Mouse (Mus musculus) midbrain, embryonic 13.5 days (tissue): ENCODE results near the gene Ece1. TPM values are rescaled to one million over a fixed set of nuclear protein-coding genes. Genes with fewer than 3 reads are reported as not detected.
A peak's percentile ranks its signal among the peaks of the same experiment; 100 is the strongest.
"Not testable (repeated sequence)": the region's sequence is repeated elsewhere in the genome, so short reads cannot be mapped to it uniquely, and the experiment has no call there.

ENCODE experiments used
- ATAC-seq: fragments of 200-750 bp; cut with Nextera tagmentation; 2 replicates; pipeline ENCODE4 v1.8.0; 2017; ENCODE audit warnings: mild to moderate bottlenecking, moderate TSS enrichment, moderate library complexity
- H3K27ac ChIP-seq: fragments of 300-500 bp; sonication (generic); 2 replicates; pipeline ENCODE4 v1.5.1; 2015; ENCODE audit warnings: inconsistent platforms, mild to moderate bottlenecking, moderate library complexity
- H3K27me3 ChIP-seq: fragments of 300-500 bp; sonication (generic); 2 replicates; pipeline ENCODE4 v1.6.1; 2015; ENCODE audit warnings: mild to moderate bottlenecking, inconsistent platforms
- H3K36me3 ChIP-seq: fragments of 300-500 bp; sonication (generic); 2 replicates; pipeline ENCODE4 v1.6.1; 2015; ENCODE audit warnings: mild to moderate bottlenecking, inconsistent platforms
- H3K4me1 ChIP-seq: fragments of 300-500 bp; sonication (generic); replicated peaks from 2 replicates; pipeline ENCODE4 v1.6.1; 2015; ENCODE audit warnings: inconsistent platforms
- H3K4me2 ChIP-seq: fragments of 300-500 bp; sonication (generic); replicated peaks from 2 replicates; pipeline ENCODE4 v1.6.1; 2015; ENCODE audit warnings: moderate library complexity, mild to moderate bottlenecking, inconsistent platforms
- H3K4me3 ChIP-seq: fragments of 300-500 bp; sonication (generic); replicated peaks from 2 replicates; pipeline ENCODE4 v1.5.1; 2015; ENCODE audit warnings: mild to moderate bottlenecking, inconsistent platforms
- H3K9ac ChIP-seq: fragments of 300-500 bp; sonication (generic); replicated peaks from 2 replicates; pipeline ENCODE4 v1.6.1; 2015; ENCODE audit warnings: mild to moderate bottlenecking, inconsistent platforms
- H3K9me3 ChIP-seq: fragments of 300-500 bp; sonication (generic); 2 replicates; pipeline ENCODE4 v1.6.1; 2016; ENCODE audit warnings: mild to moderate bottlenecking, inconsistent platforms
- WGBS: fragments of 180-500 bp; shearing (Covaris S2); methylation state at CpG from one replicate; pipeline ENCODE4 v1.1.7; 2015; 5-methylcytosine and 5-hydroxymethylcytosine counted together
- polyA plus RNA-seq: library from polyadenylated mRNA; unstranded; fragments of >200 nt; fragmentation: Nextera tagmentation; extraction: Ambion mirVana; gene quantifications from 2 replicates; pipeline ENCODE4 v1.2.1, GENCODE M21; 2015

Ece1 gene
- polyA plus RNA-seq, 1 experiment from 2014 or later: 19.4 TPM

GRCm38 (mm10) chr4:137831598-137831997 is 30.4 kb upstream of the Ece1 start:
- Histone ChIP-seq H3K4me3 (no peak overlapping the region), H3K36me3 (no peaks in the 10 kb centered on the region), H3K27ac (no peak overlapping the region), H3K27me3 (no peaks in the 10 kb centered on the region; the same call in none of the 2 replicates), H3K9me3 (no peaks in the 10 kb centered on the region), H3K4me2 (no peak overlapping the region), H3K4me1 (peaks cover 6% of the 10 kb centered on the region; the same call in 1 of the 2 replicates), H3K9ac (no peak overlapping the region)
- WGBS: 85% methylated on average over 11 of the region's 11 CpGs
- ATAC-seq: no peak

- no peaks in the 10 kb centered on the region for H3K36me3 ChIP-seq
- no peaks in the 10 kb centered on the region for H3K27me3 ChIP-seq
- H3K9me3 ChIP-seq: no peaks in the 10 kb centered on the region
- WGBS: 14% methylated on average over 14 of the region's 14 CpGs
- H3K4me1 ChIP-seq: peaks cover 6% of the 10 kb centered on the region; the same call in 1 of the 2 replicates
- H3K9ac ChIP-seq: no peak overlapping the region; the same call in 1 of the 2 replicates
- peak; percentile 96 for ATAC-seq
- peak overlapping the region; percentile 38 for H3K4me2 ChIP-seq
- H3K4me3 ChIP-seq: no peak overlapping the region
- H3K27ac ChIP-seq: no peak overlapping the region
Measured at GRCm38 (mm10) chr4:137835624-137836337, 26.3 kb upstream of the Ece1 start.

GRCm38 (mm10) chr4:137836741-137837140 is 25.3 kb upstream of the Ece1 start:
- no peak for ATAC-seq
- 96% methylated on average over 5 of the region's 5 CpGs for WGBS

GRCm38 (mm10) chr4:137837792-137838191 is 24.2 kb upstream of the Ece1 start:
- Histone ChIP-seq H3K4me3 (no peak overlapping the region), H3K27me3 (no peaks in the 10 kb centered on the region), H3K4me1 (peaks cover 6% of the 10 kb centered on the region; the same call in 1 of the 2 replicates), H3K9ac (no peak overlapping the region), H3K9me3 (no peaks in the 10 kb centered on the region), H3K27ac (no peak overlapping the region), H3K4me2 (no peak overlapping the region), H3K36me3 (no peaks in the 10 kb centered on the region)
- ATAC-seq: no peak
- WGBS: 86% methylated on average over 8 of the region's 8 CpGs

More at GRCm38 (mm10) chr4:137836741-137837140, 25.3 kb upstream of the Ece1 start:
- Histone ChIP-seq H3K9me3 (no peaks in the 10 kb centered on the region), H3K27me3 (no peaks in the 10 kb centered on the region), H3K4me3 (no peak overlapping the region), H3K4me2 (no peak overlapping the region), H3K4me1 (peaks cover 6% of the 10 kb centered on the region; the same call in 1 of the 2 replicates), H3K9ac (no peak overlapping the region), H3K36me3 (no peaks in the 10 kb centered on the region), H3K27ac (no peak overlapping the region)

- H3K27me3 ChIP-seq: no peaks in the 10 kb centered on the region
- H3K4me3 ChIP-seq: no peak overlapping the region
- H3K4me1 ChIP-seq: peaks cover 6% of the 10 kb centered on the region; the same call in 1 of the 2 replicates
- no peak overlapping the region for H3K9ac ChIP-seq
- H3K27ac ChIP-seq: no peak overlapping the region
- H3K36me3 ChIP-seq: no peaks in the 10 kb centered on the region
- WGBS: 98% methylated on average over 2 of the region's 2 CpGs
- H3K9me3 ChIP-seq: no peaks in the 10 kb centered on the region
- H3K4me2 ChIP-seq: no peak overlapping the region
- no peak for ATAC-seq
Measured at GRCm38 (mm10) chr4:137838791-137839190, 23.2 kb upstream of the Ece1 start.

- H3K4me2 ChIP-seq: no peak overlapping the region
- no peaks in the 10 kb centered on the region for H3K36me3 ChIP-seq
- no peaks in the 10 kb centered on the region for H3K9me3 ChIP-seq
- 84% methylated on average over 5 of the region's 5 CpGs for WGBS
- H3K4me1 ChIP-seq: peaks cover 6% of the 10 kb centered on the region; the same call in 1 of the 2 replicates
- H3K4me3 ChIP-seq: no peak overlapping the region
- no peak overlapping the region for H3K27ac ChIP-seq
- no peaks in the 10 kb centered on the region for H3K27me3 ChIP-seq
- no peak overlapping the region for H3K9ac ChIP-seq
- no peak for ATAC-seq
Measured at GRCm38 (mm10) chr4:137839452-137839851, 22.6 kb upstream of the Ece1 start.

- WGBS: 22% methylated on average over 11 of the region's 11 CpGs
- ATAC-seq: peak; percentile 43; the same call in 1 of the 2 replicates
- H3K27ac ChIP-seq: no peak overlapping the region
- H3K4me3 ChIP-seq: no peak overlapping the region
- no peaks in the 10 kb centered on the region for H3K27me3 ChIP-seq
- H3K9ac ChIP-seq: no peak overlapping the region
- H3K4me1 ChIP-seq: no peaks in the 10 kb centered on the region
- no peak overlapping the region for H3K4me2 ChIP-seq
- H3K9me3 ChIP-seq: no peaks in the 10 kb centered on the region
- H3K36me3 ChIP-seq: no peaks in the 10 kb centered on the region
Measured at GRCm38 (mm10) chr4:137844656-137845055, 17.4 kb upstream of the Ece1 start.

GRCm38 (mm10) chr4:137847651-137848050 is 14.4 kb upstream of the Ece1 start:
- not testable (repeated sequence) for H3K4me3 ChIP-seq, H3K4me1 ChIP-seq, H3K27me3 ChIP-seq, H3K9me3 ChIP-seq, H3K4me2 ChIP-seq, H3K9ac ChIP-seq, H3K36me3 ChIP-seq, H3K27ac ChIP-seq, ATAC-seq
- WGBS: 82% methylated on average over 8 of the region's 8 CpGs

GRCm38 (mm10) chr4:137850161-137850560 is 11.9 kb upstream of the Ece1 start:
- no peaks in the 10 kb centered on the region for H3K27me3 ChIP-seq
- no peak for ATAC-seq
- no peak overlapping the region for H3K4me2 ChIP-seq
- no peak overlapping the region for H3K9ac ChIP-seq
- H3K9me3 ChIP-seq: 0 out of 2 replicates have a peak, but pooled peaks cover 4% of the 10 kb centered on the region
- 90% methylated on average over 6 of the region's 6 CpGs for WGBS
- H3K27ac ChIP-seq: no peak overlapping the region
- H3K4me1 ChIP-seq: no peaks in the 10 kb centered on the region
- no peak overlapping the region for H3K4me3 ChIP-seq
- no peaks in the 10 kb centered on the region for H3K36me3 ChIP-seq

GRCm38 (mm10) chr4:137851484-137851883 is 10.6 kb upstream of the Ece1 start:
- ATAC-seq: no peak
- WGBS: 63% methylated on average over 2 of the region's 2 CpGs

GRCm38 (mm10) chr4:137853822-137854221 is 8.2 kb upstream of the Ece1 start:
- H3K27ac ChIP-seq: no peak overlapping the region
- H3K9ac ChIP-seq: no peak overlapping the region
- H3K9me3 ChIP-seq: 0 out of 2 replicates have a peak, but pooled peaks cover 4% of the 10 kb centered on the region
- H3K4me2 ChIP-seq: no peak overlapping the region
- no peak for ATAC-seq
- no peaks in the 10 kb centered on the region for H3K36me3 ChIP-seq
- no peaks in the 10 kb centered on the region for H3K27me3 ChIP-seq
- 89% methylated on average over 6 of the region's 6 CpGs for WGBS
- no peaks in the 10 kb centered on the region for H3K4me1 ChIP-seq
- H3K4me3 ChIP-seq: no peak overlapping the region

More at GRCm38 (mm10) chr4:137851484-137851883, 10.6 kb upstream of the Ece1 start:
- Histone ChIP-seq H3K9me3 (0 out of 2 replicates have a peak, but pooled peaks cover 4% of the 10 kb centered on the region), H3K9ac (no peak overlapping the region), H3K36me3 (no peaks in the 10 kb centered on the region), H3K27ac (no peak overlapping the region), H3K4me1 (no peaks in the 10 kb centered on the region), H3K27me3 (no peaks in the 10 kb centered on the region), H3K4me2 (no peak overlapping the region), H3K4me3 (no peak overlapping the region)

- Histone ChIP-seq H3K4me2 (no peak overlapping the region), H3K4me3 (no peak overlapping the region), H3K9me3 (no peaks in the 10 kb centered on the region), H3K4me1 (peaks cover 2% of the 10 kb centered on the region), H3K27me3 (peaks cover 3% of the 10 kb centered on the region; the same call in 1 of the 2 replicates), H3K27ac (no peak overlapping the region), H3K36me3 (no peaks in the 10 kb centered on the region), H3K9ac (no peak overlapping the region)
- no peak for ATAC-seq
- WGBS: 54% methylated on average over 9 of the region's 9 CpGs
Measured at GRCm38 (mm10) chr4:137855741-137856341, 6.2 kb upstream of the Ece1 start.
